Mouse (Mus musculus): ENCODE measurements around the gene Scn7a. TPM values are rescaled to one million over a fixed set of nuclear protein-coding genes. Genes with fewer than 3 reads are reported as not detected.

Scn7a gene
- polyA plus RNA-seq, 1 experiment from 2014 or later = 0.32 TPM

GRCm38 (mm10) chr2:66712071-66712470, 72.6 kb downstream of the Scn7a start:
- Histone ChIP-seq H3K36me3 (replicated peaks) (no peaks in the 10 kb centered on the region), H3K9me3 (no peaks in the 10 kb centered on the region), H3K4me1 (no peaks in the 10 kb centered on the region), H3K27ac (replicated peaks) (no peak overlapping the region), H3K4me3 (no peak overlapping the region), H3K27me3 (replicated peaks; ENCODE audit: low read depth, poor library complexity, severe bottlenecking) (no peaks in the 10 kb centered on the region)
- WGBS = 95% methylated on average over 2 of the region's 2 CpGs
- DNase-seq (ENCODE audit: low spot score) = no peak

GRCm38 (mm10) chr2:66692300-66692699, 92.4 kb downstream of the Scn7a start:
- WGBS = 88% methylated on average over 2 of the region's 2 CpGs
- Histone ChIP-seq H3K9me3 (no peaks in the 10 kb centered on the region), H3K36me3 (replicated peaks) (no peaks in the 10 kb centered on the region), H3K4me3 (no peak overlapping the region), H3K27me3 (replicated peaks; ENCODE audit: low read depth, poor library complexity, severe bottlenecking) (no peaks in the 10 kb centered on the region), H3K4me1 (no peaks in the 10 kb centered on the region), H3K27ac (replicated peaks) (no peak overlapping the region)
- DNase-seq (ENCODE audit: low spot score) = no peak

GRCm38 (mm10) chr2:66661988-66662387, 122.7 kb downstream of the Scn7a start:
- 74% methylated on average over 1 of the region's 1 CpGs for WGBS
- no peaks in the 10 kb centered on the region for H3K9me3 ChIP-seq
- H3K36me3 ChIP-seq (replicated peaks) = no peaks in the 10 kb centered on the region
- no peak overlapping the region for H3K27ac ChIP-seq (replicated peaks)
- H3K4me3 ChIP-seq = no peak overlapping the region
- H3K27me3 ChIP-seq (replicated peaks; ENCODE audit: low read depth, poor library complexity, severe bottlenecking) = no peaks in the 10 kb centered on the region
- no peaks in the 10 kb centered on the region for H3K4me1 ChIP-seq
- no peak for DNase-seq (ENCODE audit: low spot score)

- H3K9me3 ChIP-seq = no peaks in the 10 kb centered on the region
- no peaks in the 10 kb centered on the region for H3K27me3 ChIP-seq (replicated peaks; ENCODE audit: low read depth, poor library complexity, severe bottlenecking)
- no peak overlapping the region for H3K4me3 ChIP-seq
- DNase-seq (ENCODE audit: low spot score) = no peak
- no peaks in the 10 kb centered on the region for H3K36me3 ChIP-seq (replicated peaks)
- WGBS = 91% methylated on average over 3 of the region's 3 CpGs
- H3K4me1 ChIP-seq = no peaks in the 10 kb centered on the region
- no peak overlapping the region for H3K27ac ChIP-seq (replicated peaks)
Measured at GRCm38 (mm10) chr2:66656430-66656829, 128.3 kb downstream of the Scn7a start.

GRCm38 (mm10) chr2:66655431-66655830, 129.3 kb downstream of the Scn7a start:
- no peaks in the 10 kb centered on the region for H3K4me1 ChIP-seq
- DNase-seq (ENCODE audit: low spot score) = no peak
- H3K27me3 ChIP-seq (replicated peaks; ENCODE audit: low read depth, poor library complexity, severe bottlenecking) = no peaks in the 10 kb centered on the region
- WGBS = 90% methylated on average over 2 of the region's 2 CpGs
- H3K9me3 ChIP-seq = no peaks in the 10 kb centered on the region
- no peaks in the 10 kb centered on the region for H3K36me3 ChIP-seq (replicated peaks)
- H3K27ac ChIP-seq (replicated peaks) = no peak overlapping the region
- no peak overlapping the region for H3K4me3 ChIP-seq

GRCm38 (mm10) chr2:66644384-66644783, 140.3 kb downstream of the Scn7a start:
- no peak overlapping the region for H3K4me3 ChIP-seq
- no peaks in the 10 kb centered on the region for H3K9me3 ChIP-seq
- no peak for DNase-seq (ENCODE audit: low spot score)
- H3K27me3 ChIP-seq (replicated peaks; ENCODE audit: low read depth, poor library complexity, severe bottlenecking) = no peaks in the 10 kb centered on the region
- H3K27ac ChIP-seq (replicated peaks) = no peak overlapping the region
- 38% methylated on average over 5 of the region's 5 CpGs for WGBS
- no peaks in the 10 kb centered on the region for H3K4me1 ChIP-seq
- no peaks in the 10 kb centered on the region for H3K36me3 ChIP-seq (replicated peaks)

- no peaks in the 10 kb centered on the region for H3K36me3 ChIP-seq (replicated peaks)
- no peaks in the 10 kb centered on the region for H3K9me3 ChIP-seq
- peak; percentile 65 for DNase-seq (ENCODE audit: low spot score)
- H3K4me1 ChIP-seq = peaks cover 8% of the 10 kb centered on the region
- H3K4me3 ChIP-seq = peak within 1 kb of the TSS; percentile 59
- WGBS = 2% methylated on average over 29 of the region's 29 CpGs
- peaks cover 24% of the 10 kb centered on the region for H3K27me3 ChIP-seq (replicated peaks; ENCODE audit: low read depth, poor library complexity, severe bottlenecking)
- H3K27ac ChIP-seq (replicated peaks) = peak within 1 kb of the TSS; percentile 59
Measured at GRCm38 (mm10) chr2:66634580-66635359, 149.9 kb downstream of the Scn7a start, which contains the start of gene Scn9a. Gene Scn9a (minus strand): TSS chr2:66634962.

- H3K27ac ChIP-seq (replicated peaks) = no peak overlapping the region
Measured at GRCm38 (mm10) chr2:66632728-66633127, 152.0 kb downstream of the Scn7a start.

More at GRCm38 (mm10) chr2:66632728-66633127, 152.0 kb downstream of the Scn7a start:
- 31% methylated on average over 5 of the region's 5 CpGs for WGBS
- H3K36me3 ChIP-seq (replicated peaks) = no peaks in the 10 kb centered on the region
- no peaks in the 10 kb centered on the region for H3K9me3 ChIP-seq
- no peak for DNase-seq (ENCODE audit: low spot score)
- H3K4me3 ChIP-seq = no peak overlapping the region
- peaks cover 24% of the 10 kb centered on the region for H3K27me3 ChIP-seq (replicated peaks; ENCODE audit: low read depth, poor library complexity, severe bottlenecking)
- H3K4me1 ChIP-seq = peaks cover 8% of the 10 kb centered on the region

Other genes with a start within 250 kb of the Scn7a start
- gene Scn9a, start 150.0 kb downstream of the Scn7a start, polyA plus RNA-seq (2016; fragmentation: Nextera tagmentation; extraction: Ambion mirVana) = 1.2 and 2.7 TPM in 2 replicates

Measured in embryonic facial prominence, embryonic 10.5 days (tissue).